Mouse (Mus musculus) spleen, adult 2 months (tissue): ENCODE measurements at regions not wholly inside any gene's neighbourhood (a gene's known extent, or its start where the extent isn't known, plus 50 kb on each side); places are given as distances from the start of the nearest gene placed in this dataset.

Experiments used
- CTCF ChIP-seq: fragments of 200-500 bp; IDR thresholded peaks from 2 replicates; pipeline ENCODE4 v1.5.1; 2011; ENCODE audit warnings: mild to moderate bottlenecking, inconsistent platforms; ENCODE audit not compliant: insufficient read depth, insufficient read length, insufficient replicate concordance; ENCODE audit errors: extremely low read depth
- POLR2A ChIP-seq: fragments of 200-500 bp; IDR thresholded peaks from 2 replicates; pipeline ENCODE4 v1.6.1; 2011; ENCODE audit warnings: low read depth, low read length, inconsistent platforms

- TF ChIP-seq CTCF (no peak), POLR2A (no peak)
Observed at GRCm38 (mm10) chr17:79536549-79536948, 75.1 kb upstream of the Rmdn2 start.
